Mouse (Mus musculus) left cerebral cortex, postnatal 4 days (tissue): Measurements from ENCODE around the gene B3galnt1. TPM values are rescaled to one million over a fixed set of nuclear protein-coding genes. Genes with fewer than 3 reads are reported as not detected.
A peak's percentile ranks its signal among the peaks of the same experiment; 100 is the strongest.
"Not testable (repeated sequence)": the region's sequence is repeated elsewhere in the genome, so short reads cannot be mapped to it uniquely, and the experiment has no call there.

ENCODE experiments used
- DNase-seq: peaks from one replicate; pipeline ENCODE4 v3.0.0-alpha.2; 2022
- intact Hi-C: fragments of 180-260 bp; cut with DNase I; formaldehyde crosslinking; loops from one replicate; pipeline ENCODE4 v1.15.1; 2025
- total RNA-seq, 2 experiments: library from RNA; stranded (reverse); gene quantifications; 2 replicates each; pipeline ENCODE4 v1.2.3; 2021

Gene B3galnt1
- total RNA-seq, 2 experiments from 2014 or later: 54.3 to 58.8 TPM

- intact Hi-C loops: no loop called here
- DNase-seq: peak; percentile 12
These were observed 26.2 kb downstream of the B3galnt1 start for GRCm38 (mm10) chr3:69572561-69572960.

- intact Hi-C loops, DNase-seq: not testable (repeated sequence)
These were observed 33.2 kb downstream of the B3galnt1 start for GRCm38 (mm10) chr3:69565586-69565985.

- DNase-seq: no peak
- intact Hi-C loops: no loop called here
These were observed 35.4 kb downstream of the B3galnt1 start for GRCm38 (mm10) chr3:69563406-69563805.

- DNase-seq: no peak
- intact Hi-C loops: no loop called here
These were observed 37.1 kb downstream of the B3galnt1 start for GRCm38 (mm10) chr3:69561686-69562085.

- DNase-seq: no peak
- intact Hi-C loops: no loop called here
These were observed 38.8 kb downstream of the B3galnt1 start for GRCm38 (mm10) chr3:69559975-69560330.

- intact Hi-C loops: no loop called here
- DNase-seq: no peak
These were observed 39.3 kb downstream of the B3galnt1 start for GRCm38 (mm10) chr3:69559316-69559974.

GRCm38 (mm10) chr3:69556092-69556778 is 42.5 kb downstream of the B3galnt1 start:
- intact Hi-C loops: no loop called here
- no peak for DNase-seq

- peak; percentile 43 for DNase-seq
- intact Hi-C loops: no loop called here
These were observed 43.2 kb downstream of the B3galnt1 start for GRCm38 (mm10) chr3:69555511-69555910.

GRCm38 (mm10) chr3:69549602-69550001 is 49.2 kb downstream of the B3galnt1 start:
- no peak for DNase-seq
- intact Hi-C loops: no loop called here

GRCm38 (mm10) chr3:69548704-69549455 is 49.9 kb downstream of the B3galnt1 start:
- peak; percentile 73 for DNase-seq
- intact Hi-C loops: no loop called here

- DNase-seq: no peak
- intact Hi-C loops: no loop called here
These were observed 53.7 kb downstream of the B3galnt1 start for GRCm38 (mm10) chr3:69545017-69545416.

- intact Hi-C loops: no loop called here
- DNase-seq: no peak
These were observed 55.0 kb downstream of the B3galnt1 start for GRCm38 (mm10) chr3:69543730-69544129.

GRCm38 (mm10) chr3:69542962-69543361 is 55.8 kb downstream of the B3galnt1 start:
- intact Hi-C loops: no loop called here
- DNase-seq: peak; percentile 41

GRCm38 (mm10) chr3:69535941-69536647 is 62.7 kb downstream of the B3galnt1 start:
- DNase-seq: peak; percentile 60
- intact Hi-C loops: no loop called here

GRCm38 (mm10) chr3:69535486-69535885 is 63.3 kb downstream of the B3galnt1 start:
- intact Hi-C loops: no loop called here
- DNase-seq: no peak

GRCm38 (mm10) chr3:69532687-69533086 is 66.1 kb downstream of the B3galnt1 start:
- intact Hi-C loops: no loop called here

GRCm38 (mm10) chr3:69531511-69531910 is 67.2 kb downstream of the B3galnt1 start:
- DNase-seq: no peak
- intact Hi-C loops: no loop called here

More at GRCm38 (mm10) chr3:69532687-69533086, 66.1 kb downstream of the B3galnt1 start:
- DNase-seq: no peak

- DNase-seq: no peak
- intact Hi-C loops: no loop called here
These were observed 69.2 kb downstream of the B3galnt1 start for GRCm38 (mm10) chr3:69529576-69529975.

GRCm38 (mm10) chr3:69527384-69527783 is 71.4 kb downstream of the B3galnt1 start:
- no peak for DNase-seq
- intact Hi-C loops: no loop called here

GRCm38 (mm10) chr3:69525072-69525529 is 73.7 kb downstream of the B3galnt1 start:
- intact Hi-C loops: no loop called here
- no peak for DNase-seq
